Mouse (Mus musculus): ENCODE measurements at regions not wholly inside any gene's neighbourhood (a gene's known extent, or its start where the extent isn't known, plus 50 kb on each side); places are given as distances from the start of the nearest gene placed in this dataset.
"Not testable (repeated sequence)": the region's sequence is repeated elsewhere in the genome, so short reads cannot be mapped to it uniquely, and the experiment has no call there.

GRCm38 (mm10) chr17:13654606-13655005 lies 105.7 kb upstream of the Afdn start:
- DNase-seq (ENCODE audit: low spot score in 2 of 2) = not testable (repeated sequence)

GRCm38 (mm10) chr17:13656065-13656464 lies 104.3 kb upstream of the Afdn start:
- DNase-seq (ENCODE audit: low spot score in 2 of 2) = no peak

DNA sequence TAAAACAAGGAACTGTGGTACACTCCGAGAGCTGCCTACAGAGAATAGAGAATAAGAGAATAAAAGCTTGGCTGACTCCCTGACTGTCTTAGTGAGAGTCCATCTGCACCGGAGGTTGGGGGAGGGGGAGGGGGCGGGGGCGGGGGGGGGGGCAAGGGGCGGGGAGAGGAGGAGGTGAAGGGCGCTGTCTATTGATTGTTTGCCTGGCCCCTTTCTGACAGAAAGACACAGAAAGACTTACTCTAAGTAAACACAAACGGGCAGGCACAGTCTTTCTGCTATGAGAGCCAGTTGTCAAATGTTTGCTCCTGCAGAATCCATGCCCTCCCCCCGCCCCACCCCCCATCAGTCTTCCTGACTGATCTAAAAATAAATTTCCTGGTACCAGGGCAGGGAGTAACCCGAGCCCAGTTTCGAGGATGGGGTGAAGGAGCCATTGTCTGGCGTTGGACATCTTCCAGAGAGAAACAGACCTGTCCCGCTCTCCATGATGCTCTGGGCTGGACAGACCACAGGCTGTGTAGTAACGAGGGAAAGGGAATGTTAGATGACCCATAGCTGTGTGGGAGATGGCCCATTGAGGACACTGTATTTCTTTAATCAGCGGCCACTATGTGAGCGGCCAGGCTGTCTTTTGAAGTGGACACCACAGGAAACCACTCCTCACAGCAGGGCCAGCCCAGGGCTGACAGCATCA lies 103.7 kb upstream of the Afdn start:
- DNase-seq (ENCODE audit: low spot score in 2 of 2) = peak; percentile 44 to 47

DNA sequence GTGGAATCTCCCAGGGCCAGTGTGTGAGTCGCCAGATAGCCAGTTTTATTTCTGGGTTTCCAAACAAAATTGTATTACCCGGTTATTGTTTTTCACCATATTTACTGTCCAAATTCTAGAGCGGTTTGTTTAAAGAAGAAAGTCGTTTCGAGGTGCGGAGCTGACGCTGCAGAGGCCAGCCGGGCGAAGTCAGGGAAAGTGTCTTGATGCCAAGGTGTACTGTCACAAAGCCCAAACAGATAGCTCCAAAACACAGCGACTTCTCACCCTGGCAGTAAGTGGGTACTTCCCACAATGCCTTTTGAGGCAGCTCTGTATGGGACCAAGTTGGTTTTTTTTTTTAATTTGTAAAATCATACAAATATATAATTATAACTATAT lies 103.2 kb upstream of the Afdn start:
- DNase-seq (ENCODE audit: low spot score in 2 of 2) = no peak

GRCm38 (mm10) chr17:13657656-13658292 lies 102.6 kb upstream of the Afdn start:
- DNase-seq (ENCODE audit: low spot score in 2 of 2) = peak in 1 of 2 experiments; percentile 51

DNA sequence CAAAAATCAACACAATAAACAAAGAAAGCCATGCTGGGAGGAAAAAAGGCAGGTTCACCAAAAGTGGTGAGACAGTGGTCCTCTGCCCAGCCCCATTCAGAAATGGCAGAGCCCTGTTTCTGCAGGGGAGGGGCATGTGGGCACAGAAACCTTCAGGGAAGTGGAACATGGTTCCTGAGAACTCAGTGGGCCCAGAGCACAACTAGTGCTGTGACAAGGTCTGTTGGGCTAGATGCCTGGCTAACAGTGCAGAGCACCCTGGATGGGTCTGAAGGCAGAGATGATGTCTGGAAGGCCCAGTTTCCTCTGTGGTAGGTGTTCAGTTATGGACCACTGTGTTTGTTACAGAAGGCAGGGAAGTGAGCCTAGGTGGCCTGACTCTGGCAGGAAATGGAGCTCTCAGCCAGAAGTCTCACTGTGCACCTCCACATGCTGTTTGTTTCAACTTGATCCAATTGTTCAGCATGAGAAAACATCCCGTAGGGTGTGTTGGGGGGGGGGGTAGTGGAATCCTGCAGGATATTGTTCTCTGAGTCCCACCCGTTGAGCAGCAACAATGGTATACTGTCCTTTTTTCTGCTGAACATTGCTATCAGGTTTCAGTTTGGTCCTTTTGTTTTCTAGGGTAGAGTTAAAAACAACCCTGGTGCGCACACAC lies 101.9 kb upstream of the Afdn start:
- DNase-seq (ENCODE audit: low spot score in 2 of 2) = peak in 1 of 2 experiments; percentile 46

GRCm38 (mm10) chr17:13659103-13659502 lies 101.2 kb upstream of the Afdn start:
- DNase-seq (ENCODE audit: low spot score in 2 of 2) = peak; percentile 62 to 68

- no peak for DNase-seq (ENCODE audit: low spot score in 2 of 2)
Measured at GRCm38 (mm10) chr17:13659943-13660342, 100.4 kb upstream of the Afdn start.

- DNase-seq (ENCODE audit: low spot score in 2 of 2) = no peak
Measured at GRCm38 (mm10) chr17:13661023-13661422, 99.3 kb upstream of the Afdn start.

- no peak for DNase-seq (ENCODE audit: low spot score in 2 of 2)
Measured at GRCm38 (mm10) chr17:13662152-13662551, 98.2 kb upstream of the Afdn start.
